Mouse (Mus musculus) lung, embryonic 14.5 days (tissue): Measurements from ENCODE around the gene Dscaml1. TPM values are rescaled to one million over a fixed set of nuclear protein-coding genes. Genes with fewer than 3 reads are reported as not detected.

Experiments
- ATAC-seq: fragments of 200-750 bp; cut with Nextera tagmentation; 2 replicates; pipeline ENCODE4 v1.8.0; 2017; ENCODE audit warnings: mild to moderate bottlenecking, moderate TSS enrichment, moderate library complexity; ENCODE audit not compliant: insufficient read depth
- DNase-seq: peaks from one replicate; pipeline ENCODE4 v3.0.0-alpha.2; 2015
- H3K27ac ChIP-seq: fragments of 300-500 bp; sonication (generic); 2 replicates; pipeline ENCODE4 v1.5.1; 2014; ENCODE audit warnings: low read depth, mild to moderate bottlenecking, moderate library complexity
- H3K27me3 ChIP-seq: fragments of 300-500 bp; sonication (generic); 2 replicates; pipeline ENCODE4 v1.6.1; 2014; ENCODE audit warnings: low read length, control low read depth; ENCODE audit not compliant: insufficient read depth
- H3K36me3 ChIP-seq: fragments of 300-500 bp; sonication (generic); 2 replicates; pipeline ENCODE4 v1.6.1; 2014; ENCODE audit warnings: control low read depth; ENCODE audit not compliant: insufficient read depth
- H3K4me1 ChIP-seq: fragments of 300-500 bp; sonication (generic); 2 replicates; pipeline ENCODE4 v1.6.1; 2014; ENCODE audit warnings: antibody characterized with exemption, control low read depth; ENCODE audit not compliant: insufficient read depth
- H3K4me2 ChIP-seq: fragments of 300-500 bp; sonication (generic); 2 replicates; pipeline ENCODE4 v1.6.1; 2014; ENCODE audit warnings: mild to moderate bottlenecking
- H3K4me3 ChIP-seq: fragments of 300-500 bp; sonication (generic); 2 replicates; pipeline ENCODE4 v1.5.1; 2014; ENCODE audit warnings: low read depth, low read length
- H3K9ac ChIP-seq: fragments of 300-500 bp; sonication (generic); 2 replicates; pipeline ENCODE4 v1.6.1; 2014
- H3K9me3 ChIP-seq: fragments of 300-500 bp; sonication (generic); 2 replicates; pipeline ENCODE4 v1.6.1; 2016; ENCODE audit warnings: low read depth, low read length, control low read depth
- CTCF ChIP-seq: IDR thresholded peaks from 2 replicates; pipeline ENCODE4 v1.5.1; 2016; ENCODE audit warnings: antibody characterized with exemption, low read depth
- WGBS: fragments of 180-500 bp; shearing (Covaris S2); extraction: QIAGEN DNeasy Blood & Tissue Kit; methylation state at CpG from one replicate; pipeline ENCODE4 v1.1.7; 2014; 5-methylcytosine and 5-hydroxymethylcytosine counted together
- polyA plus RNA-seq: library from polyadenylated mRNA; unstranded; fragments of >200 nt; fragmentation: Nextera tagmentation; extraction: Ambion mirVana; gene quantifications from 2 replicates; pipeline ENCODE4 v1.2.1, GENCODE M21; 2014

The Dscaml1 gene
- polyA plus RNA-seq, 1 experiment from 2014 or later: 0.05 TPM

DNA sequence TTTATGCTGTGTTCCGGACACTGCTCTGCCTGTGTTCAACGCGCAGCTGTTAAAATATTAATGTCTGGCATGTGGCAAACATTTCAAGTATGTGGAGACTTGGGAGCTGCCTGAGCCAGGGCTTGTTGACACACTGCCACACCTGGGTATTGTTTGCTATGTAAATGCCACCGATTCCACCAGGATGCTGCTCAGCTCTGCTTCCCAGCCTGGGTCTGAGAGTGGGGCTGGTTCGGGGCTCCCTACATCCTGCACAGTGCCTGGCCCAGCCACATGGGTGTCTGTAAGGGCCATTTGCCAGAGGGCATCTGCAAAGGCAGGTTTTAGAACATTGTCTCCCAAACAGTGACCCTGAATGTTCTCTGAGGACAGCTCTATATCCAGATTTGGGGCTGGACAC, 78.5 kb downstream of the Dscaml1 start:
- H3K27me3 ChIP-seq: no peaks in the 10 kb centered on the region
- ATAC-seq: peak; percentile 89

DNA sequence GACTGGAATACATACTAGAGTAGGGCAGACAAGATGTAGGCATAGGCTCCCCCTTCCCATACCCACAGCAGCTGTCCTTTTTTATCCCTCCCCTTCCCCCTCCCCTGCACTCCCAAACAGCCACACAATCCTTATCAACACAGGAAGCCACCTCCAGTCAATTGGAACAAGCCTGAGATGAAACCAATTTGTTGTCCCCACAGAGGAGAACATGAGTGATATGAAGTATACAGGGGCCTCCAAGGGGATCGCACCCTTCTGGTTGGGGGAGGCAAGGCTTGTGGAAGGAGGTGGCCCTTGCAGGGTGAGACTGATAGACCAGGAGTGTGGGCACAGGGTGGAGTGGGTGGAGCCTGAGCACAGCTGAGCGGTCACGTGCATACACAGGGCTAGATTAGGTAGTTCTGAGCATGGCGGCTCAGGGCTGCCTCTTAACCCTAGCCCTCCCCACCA, 79.1 kb downstream of the Dscaml1 start:
- H3K4me3 ChIP-seq: no peak overlapping the region
- 17% methylated on average over 4 of the region's 4 CpGs for WGBS
- no peaks in the 10 kb centered on the region for H3K27me3 ChIP-seq
- H3K9ac ChIP-seq: no peak overlapping the region
- H3K9me3 ChIP-seq: no peaks in the 10 kb centered on the region
- ATAC-seq: peak; percentile 77
- peak; percentile 33 for DNase-seq
- peaks cover 12% of the 10 kb centered on the region for H3K4me1 ChIP-seq
- peak overlapping the region; percentile 81 for H3K27ac ChIP-seq
- H3K4me2 ChIP-seq: no peak overlapping the region
- no peaks in the 10 kb centered on the region for H3K36me3 ChIP-seq
- TF ChIP-seq CTCF: no peak

More for the DNA sequence above, 78.5 kb downstream of the Dscaml1 start:
- DNase-seq: peak; percentile 61
- H3K36me3 ChIP-seq: no peaks in the 10 kb centered on the region
- H3K27ac ChIP-seq: peak overlapping the region; percentile 90
- no peak overlapping the region for H3K4me3 ChIP-seq
- no peaks in the 10 kb centered on the region for H3K9me3 ChIP-seq
- no peak overlapping the region for H3K9ac ChIP-seq
- no peak overlapping the region for H3K4me2 ChIP-seq
- WGBS: 19% methylated on average over 5 of the region's 5 CpGs
- no peak for TF ChIP-seq CTCF
- H3K4me1 ChIP-seq: peaks cover 12% of the 10 kb centered on the region

DNA sequence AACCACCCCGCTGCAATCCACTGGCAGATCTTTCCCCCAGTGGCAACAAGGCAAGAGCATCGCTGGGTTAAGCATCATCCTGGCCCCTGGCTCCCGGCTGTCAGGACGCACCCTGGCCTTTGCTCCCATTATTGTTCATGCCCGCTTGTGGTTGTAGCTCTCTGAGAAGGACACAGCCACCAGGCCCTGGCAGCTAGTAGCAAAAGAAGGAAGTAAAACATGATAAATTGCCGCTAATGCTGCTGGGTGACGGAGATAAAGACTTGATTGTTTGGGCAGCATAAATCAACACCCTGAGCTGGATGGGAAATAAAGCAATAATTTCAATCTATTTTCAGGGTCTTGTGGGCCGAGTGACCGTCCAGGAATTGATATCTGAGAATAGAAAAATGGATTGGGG, 81.1 kb downstream of the Dscaml1 start:
- H3K27ac ChIP-seq: no peak overlapping the region
- no peak for ATAC-seq
- H3K9me3 ChIP-seq: no peaks in the 10 kb centered on the region
- no peak overlapping the region for H3K9ac ChIP-seq
- no peak overlapping the region for H3K4me3 ChIP-seq
- WGBS: 49% methylated on average over 9 of the region's 9 CpGs
- no peaks in the 10 kb centered on the region for H3K27me3 ChIP-seq
- TF ChIP-seq CTCF: no peak
- H3K4me2 ChIP-seq: no peak overlapping the region
- peaks cover 12% of the 10 kb centered on the region for H3K4me1 ChIP-seq
- peak; percentile 9 for DNase-seq
- H3K36me3 ChIP-seq: no peaks in the 10 kb centered on the region

DNA sequence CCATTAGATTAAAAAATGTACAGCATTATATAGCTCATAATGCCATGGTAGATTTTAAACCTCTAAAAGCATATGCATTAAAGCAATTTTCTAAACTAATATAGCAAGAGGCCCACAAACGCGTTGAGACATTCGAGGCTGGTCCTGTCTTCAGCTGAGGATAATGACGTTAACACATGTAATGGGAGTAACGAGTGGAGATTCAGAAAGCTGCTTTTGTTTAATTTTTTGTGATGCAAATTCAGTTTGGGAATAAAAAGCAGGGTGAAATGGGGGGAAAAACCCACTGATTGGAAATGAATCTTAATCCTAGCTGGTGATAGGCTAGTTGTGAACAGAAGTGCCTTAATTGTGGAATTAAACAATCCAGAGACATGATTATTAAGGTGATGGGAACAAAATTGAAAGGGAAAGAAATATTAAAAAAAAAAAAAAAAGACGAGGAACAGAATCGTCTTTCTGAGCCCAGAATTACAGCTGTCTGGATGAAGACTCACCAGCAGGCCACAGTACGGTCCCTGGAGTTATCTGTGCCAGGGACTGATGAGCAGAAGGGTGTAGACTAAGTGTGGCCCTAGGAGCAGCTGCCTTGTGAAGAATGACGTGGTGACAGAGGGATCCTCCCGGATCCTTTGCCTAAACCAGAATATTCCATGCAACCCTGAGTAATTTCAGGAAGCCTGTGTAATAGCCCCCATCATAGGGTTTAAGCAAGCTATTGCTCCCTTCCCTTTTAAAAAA, 84.5 kb downstream of the Dscaml1 start:
- no peak overlapping the region for H3K27ac ChIP-seq
- no peak for TF ChIP-seq CTCF
- no peak overlapping the region for H3K4me2 ChIP-seq
- ATAC-seq: no peak
- no peak overlapping the region for H3K9ac ChIP-seq
- no peaks in the 10 kb centered on the region for H3K9me3 ChIP-seq
- H3K36me3 ChIP-seq: no peaks in the 10 kb centered on the region
- H3K4me1 ChIP-seq: 0 out of 2 replicates have a peak, but pooled peaks cover under 1% of the 10 kb centered on the region
- 74% methylated on average over 10 of the region's 10 CpGs for WGBS
- DNase-seq: no peak
- no peaks in the 10 kb centered on the region for H3K27me3 ChIP-seq
- H3K4me3 ChIP-seq: no peak overlapping the region

DNA sequence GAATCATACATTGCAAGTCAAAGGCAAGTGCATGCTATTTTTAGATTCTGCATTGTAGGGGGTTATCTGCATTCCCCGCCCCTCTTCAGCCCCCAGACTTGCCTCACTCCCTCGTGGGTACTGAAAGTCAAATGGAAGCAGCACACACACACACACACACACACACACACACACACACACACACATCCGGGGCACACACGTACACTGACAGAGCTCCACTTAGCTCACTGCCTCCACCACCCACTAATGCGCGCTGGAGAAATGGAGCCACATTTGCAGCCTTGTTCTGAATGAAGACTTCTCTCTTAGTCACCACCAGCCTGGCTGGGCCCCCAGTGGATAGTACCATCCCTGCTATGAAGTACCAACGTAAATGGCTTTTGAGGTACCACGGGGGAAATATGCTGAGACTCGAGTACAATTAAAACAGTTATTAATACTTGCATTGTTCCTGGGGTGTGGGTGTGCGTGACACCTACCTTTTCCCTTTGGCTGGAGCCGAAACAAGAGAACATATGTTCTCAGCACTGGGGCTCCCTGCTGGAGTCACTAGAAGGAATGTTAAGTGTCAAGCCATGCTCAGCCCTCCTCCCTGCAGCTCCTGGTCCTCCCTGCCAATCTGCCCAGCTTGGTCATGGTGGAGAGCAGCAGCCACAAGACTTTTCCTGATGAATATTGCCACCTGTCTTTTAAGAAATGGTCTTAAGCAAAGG, 91.7 kb downstream of the Dscaml1 start:
- TF ChIP-seq CTCF: no peak
- H3K4me3 ChIP-seq: no peak overlapping the region
- no peaks in the 10 kb centered on the region for H3K9me3 ChIP-seq
- DNase-seq: no peak
- no peak overlapping the region for H3K9ac ChIP-seq
- no peaks in the 10 kb centered on the region for H3K4me1 ChIP-seq
- no peak overlapping the region for H3K4me2 ChIP-seq
- no peak overlapping the region for H3K27ac ChIP-seq
- H3K27me3 ChIP-seq: no peaks in the 10 kb centered on the region
- no peak for ATAC-seq
- H3K36me3 ChIP-seq: no peaks in the 10 kb centered on the region
- WGBS: 59% methylated on average over 11 of the region's 11 CpGs

DNA sequence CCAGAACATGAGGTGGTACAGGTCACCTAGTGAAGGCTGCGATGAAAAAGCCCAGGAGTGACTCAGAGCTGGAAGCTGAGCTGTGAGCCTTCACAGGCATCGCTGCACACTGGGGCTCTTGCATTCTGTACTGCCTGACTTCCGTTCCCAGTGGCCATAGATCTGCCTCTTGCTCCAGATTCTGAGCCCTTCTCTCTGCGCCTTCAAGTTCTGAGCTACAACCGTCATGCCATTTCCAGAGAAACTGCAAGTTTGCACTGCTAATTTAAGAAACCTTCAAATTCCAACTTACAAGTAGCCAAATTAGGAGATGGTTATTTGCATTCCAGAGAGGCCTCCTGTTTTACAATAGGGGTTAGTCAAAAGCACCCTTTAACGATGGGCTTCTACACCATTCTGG, 93.4 kb downstream of the Dscaml1 start:
- WGBS: 69% methylated on average over 6 of the region's 6 CpGs
- no peak for DNase-seq

DNA sequence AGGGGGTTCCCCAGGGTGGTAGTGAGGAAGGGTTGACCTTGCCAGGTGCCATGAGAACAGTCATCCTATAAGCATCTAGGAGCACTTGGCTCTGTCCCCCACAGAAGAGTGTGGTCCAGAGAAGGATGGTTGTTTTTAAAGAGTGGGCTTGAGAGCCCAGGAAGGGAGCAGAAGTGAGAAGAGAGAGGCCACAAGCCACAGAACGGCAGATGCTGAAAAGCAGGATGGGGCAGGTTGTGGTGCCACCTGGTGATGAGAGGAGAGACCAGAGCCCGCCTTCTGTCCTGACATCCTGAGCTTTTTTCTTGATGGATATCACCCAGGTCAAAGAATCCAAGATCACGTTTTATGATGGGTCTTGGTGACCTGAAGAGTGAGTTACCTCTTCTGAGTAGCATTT, 96.4 kb downstream of the Dscaml1 start:
- no peak overlapping the region for H3K4me3 ChIP-seq
- no peaks in the 10 kb centered on the region for H3K4me1 ChIP-seq
- H3K4me2 ChIP-seq: no peak overlapping the region
- TF ChIP-seq CTCF: 0 out of 2 replicates have a peak, but pooled peaks have one; percentile 6
- no peaks in the 10 kb centered on the region for H3K9me3 ChIP-seq
- ATAC-seq (no peak), DNase-seq (no peak)
- H3K9ac ChIP-seq: no peak overlapping the region
- no peaks in the 10 kb centered on the region for H3K27me3 ChIP-seq
- no peak overlapping the region for H3K27ac ChIP-seq
- WGBS: 50% methylated on average over 3 of the region's 3 CpGs
- no peaks in the 10 kb centered on the region for H3K36me3 ChIP-seq

More for the DNA sequence above, 93.4 kb downstream of the Dscaml1 start:
- ATAC-seq: no peak
- Histone ChIP-seq H3K27ac (no peak overlapping the region), H3K9ac (no peak overlapping the region), H3K4me1 (no peaks in the 10 kb centered on the region), H3K27me3 (no peaks in the 10 kb centered on the region), H3K4me3 (no peak overlapping the region), H3K9me3 (no peaks in the 10 kb centered on the region), H3K4me2 (no peak overlapping the region), H3K36me3 (no peaks in the 10 kb centered on the region)
- no peak for TF ChIP-seq CTCF
